Mouse (Mus musculus) heart, adult 2 months (tissue): ENCODE results near the gene Hnrnpm. TPM values are rescaled to one million over a fixed set of nuclear protein-coding genes. Genes with fewer than 3 reads are reported as not detected.
"Not testable (repeated sequence)": the region's sequence is repeated elsewhere in the genome, so short reads cannot be mapped to it uniquely, and the experiment has no call there.

Source experiments
- DNase-seq, 2 experiments: peaks; one replicate each; pipeline ENCODE4 v3.0.0; 2021
- H3K27ac ChIP-seq: fragments of 200-600 bp; 2 replicates; pipeline ENCODE4 v1.8.1; 2022
- H3K27me3 ChIP-seq: fragments of 200-500 bp; 2 replicates; pipeline ENCODE4 v1.6.1; 2012; ENCODE audit warnings: mild to moderate bottlenecking, low read length, inconsistent platforms, mixed read lengths; ENCODE audit not compliant: control insufficient read depth, insufficient read depth
- H3K36me3 ChIP-seq: fragments of 200-500 bp; 2 replicates; pipeline ENCODE4 v1.6.1; 2012; ENCODE audit warnings: low read length, inconsistent platforms; ENCODE audit not compliant: control insufficient read depth, insufficient read depth
- H3K4me1 ChIP-seq: fragments of 200-500 bp; 2 replicates; pipeline ENCODE4 v1.6.1; 2011; ENCODE audit warnings: low read length; ENCODE audit not compliant: control insufficient read depth, insufficient read depth
- H3K4me3 ChIP-seq: fragments of 200-600 bp; 2 replicates; pipeline ENCODE4 v1.8.1; 2022
- H3K79me2 ChIP-seq: fragments of 200-500 bp; replicated peaks from 2 replicates; pipeline ENCODE4 v1.6.1; 2012; ENCODE audit warnings: mild to moderate bottlenecking, inconsistent platforms, low read length, moderate library complexity, mixed read lengths; ENCODE audit not compliant: control insufficient read depth, insufficient read depth
- H3K9ac ChIP-seq: fragments of 200-500 bp; 2 replicates; pipeline ENCODE4 v1.6.1; 2012; ENCODE audit warnings: low read depth, mild to moderate bottlenecking, control low read depth, inconsistent platforms, low read length, mixed read lengths
- CTCF ChIP-seq: fragments of 200-600 bp; IDR thresholded peaks from 2 replicates; pipeline ENCODE4 v1.8.1; 2022; ENCODE audit warnings: antibody characterized with exemption, mild to moderate bottlenecking, moderate library complexity
- EP300 ChIP-seq: fragments of 200-500 bp; IDR thresholded peaks from 2 replicates; pipeline ENCODE4 v1.6.1; 2011; ENCODE audit warnings: low read depth, low read length, control low read depth; ENCODE audit not compliant: insufficient read depth
- POLR2A ChIP-seq: fragments of 200-500 bp; IDR thresholded peaks from 2 replicates; pipeline ENCODE4 v1.6.1; 2011; ENCODE audit warnings: mild to moderate bottlenecking, low read depth, low read length, control low read depth; ENCODE audit not compliant: insufficient read depth
- WGBS: fragments of 180-500 bp; shearing (Covaris S2); methylation state at CpG from one replicate; pipeline ENCODE4 v1.1.7; 2018; 5-methylcytosine and 5-hydroxymethylcytosine counted together
- intact Hi-C: fragments of 180-260 bp; cut with DNase I; formaldehyde crosslinking; loops from one replicate; pipeline ENCODE4 v1.15.1; 2025
- polyA plus RNA-seq: library from polyadenylated mRNA; depleted of rRNA; stranded (reverse); fragments of >200 nt; gene quantifications from 2 replicates; pipeline ENCODE4 v1.2.3, GENCODE M21; 2012
- total RNA-seq, 2 experiments: library from RNA; stranded (reverse); gene quantifications; 2 replicates each; pipeline ENCODE4 v1.2.3; 2021

Hnrnpm gene
- total and polyA plus RNA-seq, 3 experiments: 36.2 to 89.9 (median 87.9) TPM

DNA sequence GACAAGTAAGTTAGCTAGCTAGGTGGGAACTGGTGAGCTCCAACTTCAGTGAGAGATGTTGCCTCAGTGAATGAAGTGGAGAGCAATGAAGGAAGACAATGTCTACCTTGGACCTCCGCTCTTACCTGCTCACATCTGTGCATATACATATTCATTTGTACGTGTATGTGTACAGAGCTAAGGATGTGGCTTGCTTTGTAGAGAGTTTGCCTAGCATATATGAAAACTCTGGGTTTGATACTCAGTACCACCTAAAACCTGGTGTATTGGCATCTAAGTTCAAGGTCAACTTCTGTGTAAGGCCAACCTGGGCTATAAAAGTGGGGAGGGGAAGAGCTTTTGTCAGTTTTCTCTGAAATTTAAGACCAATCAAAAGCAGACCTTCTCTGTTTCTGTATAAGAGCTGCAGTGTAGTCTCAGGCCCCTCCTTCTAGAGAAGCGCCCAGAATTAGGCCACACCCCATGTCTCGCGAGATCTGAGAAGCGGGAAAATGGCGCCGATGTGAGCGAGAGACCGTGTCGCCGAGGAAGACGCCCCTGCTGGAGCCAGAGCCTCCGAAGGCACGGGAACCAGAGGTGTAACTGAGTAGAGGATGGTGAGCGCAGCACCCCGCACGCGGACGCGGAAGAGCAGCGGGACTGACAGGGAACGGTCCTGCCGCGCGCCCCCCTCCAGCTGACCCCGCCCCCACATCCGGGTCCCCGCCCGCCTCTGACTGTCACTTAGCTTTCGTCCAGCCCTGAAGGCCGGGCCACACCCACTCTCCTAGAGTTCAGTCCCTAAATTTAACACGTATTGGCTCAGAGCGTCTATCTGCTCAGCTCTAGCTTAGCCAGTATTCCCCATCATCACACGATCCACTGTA lies 57.8 kb downstream of the Hnrnpm start, which contains the start of gene Zfp414:
Zfp414 (plus strand) TSS at position 470 of the 866 bp plus-strand sequence.
- Histone ChIP-seq H3K79me2 (no peaks in the 10 kb centered on the region), H3K9ac (peak within 1 kb of the TSS; percentile 86), H3K27ac (peak within 1 kb of the TSS; percentile 98), H3K4me1 (peaks cover 4% of the 10 kb centered on the region), H3K36me3 (no peaks in the 10 kb centered on the region), H3K27me3 (no peaks in the 10 kb centered on the region), H3K4me3 (peak within 1 kb of the TSS; percentile 94)
- DNase-seq: peak; percentile 94 to 95
- peak; percentile 78 for TF ChIP-seq POLR2A
- no peak for TF ChIP-seq EP300
- intact Hi-C loops: no loop called here
- WGBS: 3% methylated on average over 35 of the region's 35 CpGs

DNA sequence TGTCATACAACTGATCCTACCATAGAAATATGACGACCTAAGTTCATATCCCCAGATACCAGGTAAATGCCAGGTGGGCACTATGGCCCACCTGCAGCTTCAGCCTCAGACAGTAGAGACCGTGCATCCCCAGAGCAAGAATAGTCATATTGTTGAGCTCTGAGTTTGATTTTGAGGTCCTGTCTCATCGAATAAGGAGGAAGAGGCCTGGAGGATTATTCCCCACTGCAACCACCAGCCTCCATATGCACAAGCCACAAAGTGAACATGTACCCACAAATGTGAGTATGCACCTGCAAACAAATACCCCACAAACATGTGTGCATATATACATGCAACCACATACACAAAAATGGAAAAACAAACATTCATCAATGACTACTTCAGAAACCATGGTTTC lies 59.4 kb downstream of the Hnrnpm start:
- Histone ChIP-seq H3K9ac (no peak overlapping the region), H3K4me3 (no peak overlapping the region), H3K36me3 (no peaks in the 10 kb centered on the region), H3K27me3 (no peaks in the 10 kb centered on the region), H3K79me2 (no peaks in the 10 kb centered on the region), H3K27ac (no peak overlapping the region), H3K4me1 (peaks cover 4% of the 10 kb centered on the region)
- intact Hi-C loops: no loop called here
- no peak for DNase-seq
- TF ChIP-seq POLR2A (no peak), CTCF (no peak), EP300 (no peak)
- 81% methylated on average over 3 of the region's 3 CpGs for WGBS

DNA sequence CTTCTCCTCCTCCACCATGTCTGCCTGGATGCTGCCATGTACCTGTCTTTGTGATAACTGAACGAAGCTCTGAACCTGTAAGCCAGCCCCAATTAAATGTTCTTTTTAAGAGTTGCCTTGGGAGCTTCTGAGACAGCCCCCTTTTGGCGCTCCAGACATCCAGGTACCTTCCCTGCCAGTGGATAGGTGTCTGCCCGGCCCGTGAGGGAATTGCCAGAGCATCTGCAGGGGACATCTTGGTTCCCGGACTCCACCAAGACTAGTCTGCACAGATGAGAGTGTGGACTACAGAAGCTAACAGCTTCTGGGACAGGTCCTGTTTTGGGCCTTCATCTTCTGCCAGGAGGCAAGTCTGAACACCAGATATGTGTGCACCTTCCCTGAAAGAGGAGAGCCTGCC lies 72.9 kb downstream of the Hnrnpm start:
- DNase-seq, H3K27me3 ChIP-seq, H3K27ac ChIP-seq, intact Hi-C loops, H3K4me3 ChIP-seq, H3K9ac ChIP-seq, H3K4me1 ChIP-seq, H3K79me2 ChIP-seq, H3K36me3 ChIP-seq: not testable (repeated sequence)
- WGBS: 84% methylated on average over 5 of the region's 5 CpGs

DNA sequence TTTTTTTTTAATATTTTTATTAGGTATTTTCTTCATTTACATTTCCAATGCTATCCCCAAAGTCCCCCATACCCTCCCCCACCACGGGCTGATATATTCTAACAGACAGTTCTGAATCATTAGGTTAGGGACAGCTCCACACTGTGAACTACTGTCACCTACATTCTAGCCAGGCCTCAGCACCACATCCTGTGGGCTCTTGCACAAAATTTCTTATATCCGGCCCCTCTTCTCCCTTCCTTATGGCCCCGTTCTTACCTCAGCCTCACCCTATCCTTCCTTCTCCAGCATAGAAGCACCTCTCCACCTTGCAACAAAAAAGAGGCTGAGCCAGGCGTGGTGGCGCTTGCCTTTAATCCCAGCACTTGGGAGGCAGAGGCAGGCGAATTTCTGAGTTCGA lies 76.1 kb downstream of the Hnrnpm start:
- no peak for DNase-seq
- H3K27me3 ChIP-seq: no peaks in the 10 kb centered on the region
- TF ChIP-seq CTCF (no peak), EP300 (no peak), POLR2A (no peak)
- no peaks in the 10 kb centered on the region for H3K79me2 ChIP-seq
- WGBS: 73% methylated on average over 7 of the region's 7 CpGs
- H3K4me1 ChIP-seq: no peaks in the 10 kb centered on the region
- intact Hi-C loops: no loop called here
- H3K9ac ChIP-seq: no peak overlapping the region
- H3K4me3 ChIP-seq: no peak overlapping the region
- no peaks in the 10 kb centered on the region for H3K36me3 ChIP-seq
- no peak overlapping the region for H3K27ac ChIP-seq

DNA sequence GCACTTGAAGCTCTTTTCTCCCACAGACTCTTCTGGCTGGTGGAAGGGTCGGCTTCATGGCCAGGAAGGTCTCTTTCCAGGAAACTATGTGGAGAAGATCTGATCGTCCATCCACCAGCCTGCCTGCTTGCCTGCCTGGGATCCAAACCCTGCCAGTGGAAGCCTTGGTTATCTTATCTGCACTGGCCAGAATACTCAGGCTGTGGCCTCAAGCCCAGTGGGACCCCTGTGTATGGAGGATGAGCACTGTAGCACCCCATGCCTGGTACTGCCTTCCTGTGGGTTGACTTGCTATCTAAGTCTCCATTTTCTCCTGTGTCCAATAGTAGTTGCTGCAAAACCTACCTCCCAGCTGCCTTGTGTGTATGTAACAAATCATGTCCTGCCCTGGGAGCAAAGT lies 79.4 kb downstream of the Hnrnpm start:
- Histone ChIP-seq H3K36me3 (no peaks in the 10 kb centered on the region), H3K4me1 (no peaks in the 10 kb centered on the region), H3K27me3 (no peaks in the 10 kb centered on the region), H3K4me3 (no peak overlapping the region), H3K79me2 (no peaks in the 10 kb centered on the region), H3K9ac (no peak overlapping the region), H3K27ac (no peak overlapping the region)
- 50% methylated on average over 2 of the region's 2 CpGs for WGBS
- intact Hi-C loops: no loop called here
- no peak for DNase-seq
- no peak for TF ChIP-seq CTCF
- no peak for TF ChIP-seq EP300
- no peak for TF ChIP-seq POLR2A

DNA sequence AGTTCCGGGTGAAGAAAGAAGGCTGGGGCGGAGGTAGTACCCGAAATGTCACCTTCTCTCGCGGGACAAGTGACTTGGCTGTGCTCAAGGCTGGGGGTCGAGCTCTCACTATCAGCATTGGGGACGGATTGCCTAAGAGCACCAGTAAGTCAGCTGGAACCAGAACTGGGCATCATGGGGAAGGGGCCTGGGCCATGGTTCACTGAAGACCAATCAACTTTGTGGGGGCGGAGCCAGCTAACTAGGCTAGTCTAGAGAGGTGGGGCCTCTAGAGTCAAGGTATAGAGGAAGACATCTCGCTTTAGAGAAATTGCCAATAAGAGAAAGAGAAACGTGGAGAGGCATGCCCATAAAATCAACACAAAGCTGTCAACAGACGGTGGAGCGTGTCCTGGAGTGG lies 84.7 kb downstream of the Hnrnpm start:
- intact Hi-C loops: no loop called here
- H3K36me3 ChIP-seq: no peaks in the 10 kb centered on the region
- H3K27ac ChIP-seq: no peak overlapping the region
- WGBS: 81% methylated on average over 12 of the region's 12 CpGs
- H3K79me2 ChIP-seq: no peaks in the 10 kb centered on the region
- no peak for DNase-seq
- no peak for TF ChIP-seq POLR2A
- TF ChIP-seq CTCF: no peak
- TF ChIP-seq EP300: no peak
- no peaks in the 10 kb centered on the region for H3K4me1 ChIP-seq
- H3K9ac ChIP-seq: no peak overlapping the region
- no peak overlapping the region for H3K4me3 ChIP-seq
- H3K27me3 ChIP-seq: no peaks in the 10 kb centered on the region
